Mouse (Mus musculus) macrophage (primary cell): ENCODE data around the gene Itih3. TPM values are rescaled to one million over a fixed set of nuclear protein-coding genes. Genes with fewer than 3 reads are reported as not detected.

Source experiments
- H3K27ac ChIP-seq: fragments of 350-480 bp; formaldehyde crosslinking; 2 replicates; pipeline ENCODE4 v1.9.0; 2021
- H3K36me3 ChIP-seq: fragments of 350-480 bp; formaldehyde crosslinking; 2 replicates; pipeline ENCODE4 v1.9.0; 2021; ENCODE audit errors: inconsistent target
- H3K4me3 ChIP-seq: fragments of 350-480 bp; formaldehyde crosslinking; 2 replicates; pipeline ENCODE4 v1.9.0; 2021; ENCODE audit errors: inconsistent target
- H3K79me2 ChIP-seq: fragments of 350-480 bp; formaldehyde crosslinking; 2 replicates; pipeline ENCODE4 v1.9.0; 2021; ENCODE audit errors: inconsistent target
- WGBS: methylation state at CpG from one replicate; pipeline ENCODE4 v1.1.7; 2026; ENCODE audit warnings: inconsistent platforms; ENCODE audit not compliant: missing documents; 5-methylcytosine and 5-hydroxymethylcytosine counted together
- polyA plus RNA-seq: library from polyadenylated mRNA; stranded (reverse); fragments of 250-400 nt; gene quantifications from 3 replicates; pipeline ENCODE4 v1.2.4, GENCODE M21; 2018; ENCODE audit warnings: inconsistent platforms

Itih3 gene
- polyA plus RNA-seq, 1 experiment from 2014 or later = not detected

DNA sequence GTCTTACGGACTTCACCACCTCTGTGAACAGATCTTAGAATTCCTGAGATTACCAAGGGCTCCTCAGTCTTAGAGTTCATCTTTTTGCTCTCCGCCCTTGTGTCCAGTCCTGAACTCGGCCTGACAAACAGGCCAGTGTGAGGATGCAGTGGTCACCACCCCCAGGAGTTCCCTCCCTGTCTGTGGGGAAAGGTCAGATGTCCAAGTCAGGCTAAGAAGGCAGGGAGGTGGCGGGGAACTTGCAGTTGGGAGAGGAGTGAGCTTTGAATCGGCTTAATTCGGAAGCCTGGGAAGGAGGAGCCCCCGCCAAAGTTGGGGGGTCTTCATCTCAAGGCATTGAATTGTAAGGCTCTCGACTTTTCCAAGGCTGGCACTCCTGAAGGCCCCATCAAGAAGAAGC, 43.3 kb downstream of the Itih3 start:
- no peak overlapping the region for H3K27ac ChIP-seq
- 93% methylated on average over 8 of the region's 8 CpGs for WGBS
- H3K4me3 ChIP-seq = no peak overlapping the region
- H3K79me2 ChIP-seq = no peaks in the 10 kb centered on the region
- no peaks in the 10 kb centered on the region for H3K36me3 ChIP-seq

DNA sequence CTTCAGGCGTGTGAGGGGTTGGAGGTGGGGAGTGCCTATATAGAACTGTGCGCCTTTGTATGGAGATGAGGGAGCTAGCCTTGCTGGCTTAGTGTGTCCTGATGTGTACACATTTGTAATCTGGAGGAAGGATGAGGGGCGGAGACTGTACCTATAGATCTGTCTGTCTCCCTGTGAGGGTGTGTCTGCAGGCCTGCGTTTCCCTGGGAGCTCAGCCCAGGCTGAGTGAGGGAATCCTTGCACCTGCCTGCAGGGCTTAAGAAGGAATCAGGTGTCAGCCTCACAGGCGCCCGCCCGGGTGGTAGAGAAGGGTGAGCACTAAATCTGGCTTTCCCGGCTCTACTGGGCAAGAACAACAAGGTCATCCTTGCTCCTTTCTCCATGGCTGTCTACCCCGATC, 43.8 kb downstream of the Itih3 start:
- Histone ChIP-seq H3K79me2 (no peaks in the 10 kb centered on the region), H3K36me3 (no peaks in the 10 kb centered on the region), H3K27ac (no peak overlapping the region), H3K4me3 (no peak overlapping the region)
- WGBS = 94% methylated on average over 9 of the region's 9 CpGs

DNA sequence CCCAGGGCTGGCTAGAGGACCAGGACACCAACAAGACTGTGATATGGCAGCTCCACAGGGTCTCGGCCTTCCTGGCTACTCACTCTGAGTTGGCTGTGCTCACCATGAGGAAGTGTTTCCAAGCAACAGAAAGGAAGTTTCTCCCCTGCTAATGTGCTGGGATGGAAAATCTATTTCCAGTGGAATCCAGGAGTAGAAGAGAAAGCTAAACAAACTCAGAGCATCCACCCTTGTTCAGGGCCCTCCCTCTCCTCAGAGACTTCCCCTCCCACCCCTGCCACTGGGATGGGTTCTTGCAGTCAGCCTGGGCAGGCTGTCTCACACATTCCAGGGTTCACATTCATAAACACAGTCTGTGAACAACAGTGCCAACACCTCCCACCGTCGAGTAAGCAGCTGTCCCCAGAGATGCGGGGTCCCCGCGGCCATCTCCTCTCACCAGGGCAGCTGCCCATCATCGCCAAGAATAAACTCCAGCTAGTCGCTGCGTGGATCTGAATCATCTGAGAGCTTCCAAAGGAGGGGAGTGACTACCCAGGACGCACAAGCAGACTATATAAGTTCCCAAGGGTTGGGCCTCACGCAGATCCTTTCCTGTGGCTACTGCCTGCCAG, 44.5 kb downstream of the Itih3 start, which contains the start of gene Mustn1:
Gene Mustn1, plus strand, starts transcription at position 243 of the 614 bp plus-strand sequence.
- WGBS = 84% methylated on average over 11 of the region's 11 CpGs
- no peaks in the 10 kb centered on the region for H3K36me3 ChIP-seq
- H3K4me3 ChIP-seq = no peak within 1 kb of the TSS
- H3K79me2 ChIP-seq = no peaks in the 10 kb centered on the region
- no peak within 1 kb of the TSS for H3K27ac ChIP-seq

DNA sequence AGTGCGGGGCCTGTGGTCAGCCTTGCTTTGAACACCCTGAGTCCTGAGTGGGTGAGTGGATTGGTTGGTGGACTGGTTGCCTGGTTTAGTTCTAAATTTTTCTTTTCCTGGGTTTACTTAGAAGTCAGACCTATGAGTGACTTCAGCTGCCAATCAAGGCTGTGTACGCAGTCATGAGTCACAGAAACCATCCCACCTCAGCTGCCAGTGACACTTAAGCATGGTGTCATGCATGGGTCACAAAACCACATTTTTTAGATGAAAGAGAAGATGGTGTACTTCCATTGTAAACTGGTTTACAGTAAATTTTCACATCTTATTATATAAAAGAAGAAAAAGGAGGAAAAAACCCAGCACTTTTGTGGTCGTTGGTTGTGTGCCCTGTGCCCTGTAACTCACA, 45.7 kb downstream of the Itih3 start:
- no peak overlapping the region for H3K4me3 ChIP-seq
- no peaks in the 10 kb centered on the region; the same call in 1 of the 2 replicates for H3K36me3 ChIP-seq
- no peaks in the 10 kb centered on the region for H3K79me2 ChIP-seq
- no peak overlapping the region for H3K27ac ChIP-seq
- WGBS = 91% methylated on average over 3 of the region's 3 CpGs

DNA sequence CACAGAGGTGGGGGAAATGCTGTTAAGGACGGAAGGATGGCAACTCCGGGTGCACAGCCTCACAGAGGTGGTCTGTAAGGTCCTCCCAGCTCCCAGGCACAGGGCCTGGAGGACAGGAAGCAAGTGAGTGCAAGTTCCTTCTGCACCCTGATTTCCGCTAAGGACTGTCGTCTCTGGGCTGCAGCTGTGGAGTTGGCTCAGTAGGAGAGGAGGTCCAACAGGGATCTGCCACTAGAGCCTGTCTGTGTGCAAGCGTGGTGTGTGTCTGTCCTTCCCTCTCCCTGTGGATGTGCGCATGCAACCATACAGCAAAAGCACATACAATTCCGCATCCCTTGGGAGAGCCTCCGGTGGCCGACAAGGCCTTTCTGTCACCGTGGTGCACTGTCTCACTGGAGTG, 47.1 kb downstream of the Itih3 start:
- H3K79me2 ChIP-seq = no peaks in the 10 kb centered on the region
- H3K27ac ChIP-seq = no peak overlapping the region
- no peak overlapping the region for H3K4me3 ChIP-seq
- no peaks in the 10 kb centered on the region; the same call in 1 of the 2 replicates for H3K36me3 ChIP-seq
- 76% methylated on average over 10 of the region's 10 CpGs for WGBS

DNA sequence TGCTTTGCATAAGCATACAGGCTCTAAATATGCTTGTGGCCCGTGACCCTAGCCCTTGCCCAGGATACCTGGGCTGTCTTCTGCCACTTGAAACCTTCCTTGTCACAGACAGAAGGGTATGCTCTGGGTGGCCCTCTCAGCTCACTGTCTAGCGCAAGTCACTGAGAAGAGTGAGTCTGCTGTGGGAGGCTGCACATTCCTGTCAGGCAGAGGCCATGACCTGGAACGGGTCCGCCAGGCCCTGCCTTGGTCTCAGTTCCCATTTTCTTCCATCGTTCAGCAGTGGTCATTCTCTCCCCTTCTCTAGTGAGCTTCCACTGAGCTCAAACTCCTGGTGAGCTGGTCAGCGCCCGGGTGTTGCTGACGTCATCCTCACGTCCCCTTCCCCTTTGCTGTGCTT, 47.6 kb downstream of the Itih3 start:
- Histone ChIP-seq H3K27ac (0 out of 2 replicates have a peak overlapping the region, but pooled peaks have one; percentile 5), H3K79me2 (no peaks in the 10 kb centered on the region), H3K36me3 (no peaks in the 10 kb centered on the region; the same call in 1 of the 2 replicates), H3K4me3 (no peak overlapping the region)
- WGBS = 49% methylated on average over 9 of the region's 9 CpGs

DNA sequence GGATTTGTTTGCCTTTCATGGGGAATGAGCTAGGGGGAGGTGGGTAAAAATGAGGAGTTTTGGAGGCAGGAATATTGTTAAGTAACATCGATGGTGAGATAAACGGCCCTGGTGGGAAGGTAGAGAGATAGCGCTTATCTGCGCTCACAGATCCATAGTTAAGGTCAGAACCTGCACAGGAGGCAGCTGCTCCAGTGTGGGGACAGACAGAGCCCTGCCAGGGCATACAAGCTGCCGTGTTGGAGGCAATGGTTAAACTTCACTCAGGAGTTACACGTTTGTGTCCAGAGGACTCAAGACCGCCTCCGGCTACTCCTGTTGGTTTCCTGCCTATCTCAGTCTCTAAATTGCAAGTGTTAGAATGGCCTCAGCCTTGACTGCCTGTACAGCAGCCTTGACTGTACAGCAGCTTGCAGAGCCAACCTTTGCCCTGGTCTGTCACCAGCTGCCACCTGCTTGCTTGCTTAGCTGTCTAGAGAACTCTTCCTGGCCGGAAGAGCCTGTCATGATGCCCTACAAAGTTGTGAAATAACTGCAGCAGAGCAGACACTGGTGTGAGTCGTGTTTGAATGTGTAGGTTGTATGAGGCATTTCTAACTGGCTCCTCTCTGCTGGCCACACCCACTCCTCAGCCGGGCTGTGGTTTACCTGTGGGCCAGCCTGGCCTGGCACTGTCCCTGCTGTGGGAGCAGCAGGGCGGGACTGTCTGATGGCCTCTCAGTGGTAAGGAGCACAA, 48.3 kb downstream of the Itih3 start:
- Histone ChIP-seq H3K4me3 (no peak overlapping the region), H3K27ac (0 out of 2 replicates have a peak overlapping the region, but pooled peaks have one; percentile 5), H3K36me3 (no peaks in the 10 kb centered on the region; the same call in 1 of the 2 replicates), H3K79me2 (no peaks in the 10 kb centered on the region)
- WGBS = 77% methylated on average over 12 of the region's 12 CpGs

DNA sequence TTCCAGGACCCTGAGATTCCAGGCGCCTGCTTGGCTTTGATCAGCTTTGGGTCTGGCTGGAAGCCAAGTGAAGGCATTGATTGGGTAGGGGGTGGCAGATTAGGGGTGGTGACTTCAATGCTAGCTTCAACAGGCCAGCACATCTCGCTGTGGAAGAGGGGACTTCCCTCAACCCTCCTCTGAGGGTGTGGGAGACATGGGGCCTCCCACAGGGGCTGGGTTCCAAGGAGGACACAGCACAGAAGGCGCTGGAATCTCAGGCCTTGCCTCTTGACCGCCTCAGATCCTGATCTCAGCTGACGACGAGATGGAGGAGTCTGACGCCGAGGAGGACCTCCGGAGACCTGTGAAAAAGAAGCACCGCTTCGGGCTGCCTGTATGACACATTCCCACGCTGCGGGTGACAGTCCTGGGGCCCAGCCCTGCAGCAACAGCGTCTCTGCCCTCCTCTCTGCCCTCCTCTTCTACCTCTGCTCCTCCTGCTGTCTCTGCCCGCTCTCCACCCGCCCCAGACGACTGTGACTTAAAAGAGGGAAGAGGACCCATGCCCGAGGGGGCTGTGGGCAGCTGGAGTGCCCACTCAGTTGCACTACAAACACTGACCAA, 49.4 kb downstream of the Itih3 start:
- Histone ChIP-seq H3K4me3 (no peak overlapping the region), H3K27ac (no peak overlapping the region), H3K36me3 (no peaks in the 10 kb centered on the region; the same call in 1 of the 2 replicates), H3K79me2 (no peaks in the 10 kb centered on the region)
- 93% methylated on average over 13 of the region's 18 CpGs for WGBS

DNA sequence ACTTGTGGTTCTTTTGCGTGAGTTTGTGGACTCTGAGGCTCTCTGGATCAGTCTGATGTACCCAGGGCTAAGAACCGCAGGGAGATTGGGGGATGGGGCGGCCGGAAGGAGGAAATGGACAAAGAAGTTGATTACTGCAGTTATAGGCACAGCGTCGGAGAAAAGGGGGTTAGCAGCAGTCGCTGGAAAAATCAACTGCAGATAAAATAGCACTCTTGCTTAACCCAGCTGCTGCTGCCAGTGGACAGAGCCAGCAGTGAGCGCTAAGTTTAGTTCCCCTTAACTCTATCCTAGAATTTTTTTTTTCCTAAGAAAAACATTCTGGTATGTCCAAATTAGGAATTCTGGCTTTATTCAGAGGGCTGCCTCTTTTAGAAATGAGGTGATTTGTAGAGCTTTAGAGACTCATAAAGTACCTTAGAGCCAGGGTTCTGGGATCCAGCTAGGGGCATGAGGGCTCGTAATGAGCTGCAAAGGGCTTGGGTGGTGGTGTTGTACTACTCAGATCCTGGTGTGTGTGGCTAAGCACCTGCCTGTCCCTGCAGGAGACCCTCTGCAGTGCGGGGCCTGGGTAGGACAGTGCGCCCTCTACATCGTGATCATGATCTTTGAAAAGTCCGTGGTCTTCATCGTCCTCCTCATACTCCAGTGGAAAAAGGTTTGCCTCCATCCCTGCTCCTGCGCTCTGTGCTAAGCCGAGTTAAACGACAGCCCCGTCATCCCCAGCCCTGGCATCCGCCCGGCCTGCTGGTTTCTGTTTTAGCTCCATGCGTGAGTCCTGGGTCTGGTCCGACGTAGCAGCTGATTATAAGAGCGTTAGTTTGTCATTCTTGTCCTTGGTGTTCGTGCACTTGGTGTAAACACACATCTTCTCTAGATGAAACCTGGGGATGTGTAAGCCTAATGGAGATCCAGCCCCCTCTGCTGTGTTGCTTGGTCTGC, 53.1 kb downstream of the Itih3 start:
- Histone ChIP-seq H3K4me3 (no peak overlapping the region), H3K36me3 (no peaks in the 10 kb centered on the region; the same call in 1 of the 2 replicates), H3K27ac (no peak overlapping the region), H3K79me2 (no peaks in the 10 kb centered on the region)
- WGBS = 77% methylated on average over 24 of the region's 25 CpGs

DNA sequence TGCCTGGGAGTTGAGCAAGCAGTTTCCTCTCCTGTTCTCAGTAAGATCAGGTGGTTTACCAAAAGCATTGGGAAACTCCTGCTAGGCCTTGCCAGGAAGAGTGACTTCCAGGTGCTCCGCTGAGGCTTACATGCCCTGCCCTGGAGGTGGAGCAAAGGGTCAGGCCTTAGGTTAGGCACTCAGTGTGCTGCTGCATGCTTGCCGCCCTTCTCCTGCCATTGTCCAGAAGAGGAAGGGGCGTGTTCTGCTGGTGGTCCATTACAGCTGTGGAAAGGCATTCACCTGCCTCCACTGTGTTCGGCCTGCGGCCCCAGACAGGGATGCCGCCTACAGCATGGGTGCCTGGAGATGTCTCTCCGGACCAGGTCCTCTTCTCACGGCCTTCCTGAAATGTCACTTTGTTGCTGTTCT, 54.2 kb downstream of the Itih3 start:
- H3K27ac ChIP-seq = no peak overlapping the region
- H3K36me3 ChIP-seq = no peaks in the 10 kb centered on the region; the same call in 1 of the 2 replicates
- no peak overlapping the region for H3K4me3 ChIP-seq
- H3K79me2 ChIP-seq = no peaks in the 10 kb centered on the region
- WGBS = 92% methylated on average over 8 of the region's 8 CpGs

DNA sequence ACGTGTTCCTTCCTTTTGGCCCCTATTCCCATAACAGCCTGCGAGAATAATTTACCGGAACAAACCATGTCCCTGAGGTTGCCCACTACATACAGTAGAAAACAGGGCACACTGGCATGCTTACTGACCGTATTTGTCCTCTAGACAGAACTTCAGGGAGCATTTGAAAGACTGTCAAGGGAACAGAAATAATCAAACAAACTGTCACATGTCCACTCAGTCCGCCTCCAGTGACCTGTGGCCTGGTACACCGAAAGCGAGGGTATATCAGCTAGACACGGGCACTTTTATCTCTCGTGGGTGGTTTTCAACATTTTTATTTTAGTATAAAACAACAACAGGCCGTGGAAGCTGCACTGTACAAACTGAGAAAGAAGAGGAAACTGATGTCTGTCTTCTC, 54.7 kb downstream of the Itih3 start:
- Histone ChIP-seq H3K4me3 (no peak overlapping the region), H3K79me2 (no peaks in the 10 kb centered on the region), H3K27ac (no peak overlapping the region), H3K36me3 (no peaks in the 10 kb centered on the region; the same call in 1 of the 2 replicates)
- 87% methylated on average over 9 of the region's 10 CpGs for WGBS

DNA sequence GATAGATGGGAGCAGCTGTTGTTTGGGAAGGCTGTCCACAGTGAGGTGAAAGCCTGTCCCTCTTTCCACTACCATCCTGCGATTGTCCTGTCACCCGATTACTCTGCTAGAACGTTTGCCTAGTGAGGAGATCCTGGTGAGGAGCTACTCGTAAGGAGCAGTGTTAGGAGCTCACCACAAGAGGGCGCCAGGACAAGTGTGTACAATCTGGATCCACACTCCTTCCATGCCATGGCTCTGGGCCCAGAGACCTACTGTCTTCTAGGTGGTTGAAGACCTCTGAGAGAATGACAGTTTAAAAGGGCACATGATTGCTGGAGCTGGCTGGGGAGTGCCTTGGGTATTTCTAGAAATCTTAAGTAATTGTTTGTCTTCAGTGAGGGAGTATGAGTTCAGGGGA, 56.5 kb downstream of the Itih3 start:
- 45% methylated on average over 5 of the region's 5 CpGs for WGBS
- no peaks in the 10 kb centered on the region; the same call in 1 of the 2 replicates for H3K36me3 ChIP-seq
- H3K27ac ChIP-seq = no peak overlapping the region
- H3K79me2 ChIP-seq = no peaks in the 10 kb centered on the region
- no peak overlapping the region for H3K4me3 ChIP-seq

DNA sequence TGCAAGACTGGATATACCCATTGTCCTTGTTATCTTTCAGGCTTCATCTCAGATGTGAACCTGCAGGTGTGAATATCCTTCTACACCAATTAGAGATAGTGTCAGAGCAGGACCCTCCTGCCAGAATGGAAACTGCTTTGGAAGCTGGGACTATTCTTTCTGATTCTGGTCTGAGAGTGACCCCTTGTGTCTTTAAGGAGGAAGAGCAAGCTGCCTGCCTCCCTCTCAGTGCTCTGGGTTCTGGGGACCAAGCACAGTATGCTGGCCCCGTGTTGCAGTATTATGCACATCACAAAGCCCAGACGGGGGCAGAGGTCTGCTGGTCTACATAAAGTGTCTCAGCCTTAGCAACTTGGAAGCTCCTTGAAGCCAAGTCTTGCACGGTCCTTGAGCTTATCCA, 58.2 kb downstream of the Itih3 start:
- 87% methylated on average over 3 of the region's 3 CpGs for WGBS
- Histone ChIP-seq H3K4me3 (no peak overlapping the region), H3K27ac (no peak overlapping the region), H3K36me3 (no peaks in the 10 kb centered on the region), H3K79me2 (no peaks in the 10 kb centered on the region)

DNA sequence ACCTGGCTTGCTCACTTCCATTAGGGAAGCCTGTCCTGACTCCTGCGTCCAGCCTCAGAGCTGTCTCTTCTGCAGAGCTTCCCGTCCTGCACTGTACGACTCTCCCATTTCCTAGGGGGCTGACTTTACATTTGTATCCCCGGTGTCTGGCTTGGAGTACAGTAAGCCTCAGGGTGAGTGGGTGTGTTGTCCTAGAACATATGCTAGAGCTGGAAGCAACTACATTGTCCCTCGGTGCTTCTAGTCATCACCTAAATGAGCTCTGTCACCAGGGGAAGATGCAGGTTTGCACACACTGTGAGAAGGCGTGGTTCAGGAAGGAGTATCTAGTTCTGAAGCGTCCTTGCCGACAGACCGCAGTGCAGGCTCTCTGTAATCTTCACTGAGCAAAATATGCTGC, 61.2 kb downstream of the Itih3 start:
- Histone ChIP-seq H3K36me3 (no peaks in the 10 kb centered on the region), H3K4me3 (no peak overlapping the region), H3K79me2 (no peaks in the 10 kb centered on the region), H3K27ac (no peak overlapping the region)
- 96% methylated on average over 9 of the region's 9 CpGs for WGBS
